Mouse (Mus musculus) ES-E14 (cell line): ENCODE measurements at regions not wholly inside any gene's neighbourhood (a gene's known extent, or its start where the extent isn't known, plus 50 kb on each side); places are given as distances from the start of the nearest gene placed in this dataset.

ENCODE experiments used
- CHD2 ChIP-seq: IDR thresholded peaks from 2 replicates; pipeline ENCODE4 v1.6.1; 2014; ENCODE audit warnings: mild to moderate bottlenecking, low read depth, low read length, inconsistent platforms
- ZNF384 ChIP-seq: IDR thresholded peaks from 2 replicates; pipeline ENCODE4 v1.6.1; 2012; ENCODE audit warnings: low read depth, low read length, inconsistent platforms

- TF ChIP-seq ZNF384: no peak
- TF ChIP-seq CHD2: no peak
Measured at GRCm38 (mm10) chr6:93462861-93463260, 519.6 kb upstream of the Adamts9 start.
